Mouse (Mus musculus) monocyte, adult 59 days (primary cell): ENCODE data around the gene Olfr136. TPM values are rescaled to one million over a fixed set of nuclear protein-coding genes. Genes with fewer than 3 reads are reported as not detected.

Experiments
- total RNA-seq, 2 experiments: library from RNA; stranded (reverse); gene quantifications; one replicate each; pipeline ENCODE4 v1.2.4; 2023

Gene Olfr136
- total RNA-seq = not detected

GRCm38 (mm10) chr17:38329531-38329930 is at the start of gene Olfr136:
Gene Olfr136 (plus strand): TSS chr17:38329831.

GRCm38 (mm10) chr17:38307470-38307869 is 22.2 kb upstream of the Olfr136 start, which contains the start of gene Olfr137:
Gene Olfr137 (minus strand): TSS chr17:38307570.

Other genes with a start within 250 kb of the Olfr136 start
- not detected for gene Olfr131, start 241.1 kb upstream of the Olfr136 start, total RNA-seq
- gene Olfr132, start 195.3 kb upstream of the Olfr136 start, total RNA-seq = not detected
- gene Olfr133, start 184.6 kb upstream of the Olfr136 start, total RNA-seq = not detected
- not detected for gene Olfr134, start 158.4 kb upstream of the Olfr136 start, total RNA-seq
- gene Olfr135, start 125.5 kb upstream of the Olfr136 start, total RNA-seq = not detected
- not detected for gene Olfr138, start 68.8 kb upstream of the Olfr136 start, total RNA-seq
- gene Olfr137, start 22.3 kb upstream of the Olfr136 start, total RNA-seq = not detected
- not detected for gene Esp36, start 90.4 kb downstream of the Olfr136 start, total RNA-seq
- not detected for gene Esp34, start 224.4 kb downstream of the Olfr136 start, total RNA-seq